Mouse (Mus musculus): ENCODE data around the gene Trpv2. TPM values are rescaled to one million over a fixed set of nuclear protein-coding genes. Genes with fewer than 3 reads are reported as not detected.
A peak's percentile ranks its signal among the peaks of the same experiment; 100 is the strongest.

Trpv2 gene
- 4.1 and 4.4 TPM in 2 replicates for polyA plus RNA-seq (2014; fragmentation: Nextera tagmentation; extraction: Ambion mirVana)

DNA sequence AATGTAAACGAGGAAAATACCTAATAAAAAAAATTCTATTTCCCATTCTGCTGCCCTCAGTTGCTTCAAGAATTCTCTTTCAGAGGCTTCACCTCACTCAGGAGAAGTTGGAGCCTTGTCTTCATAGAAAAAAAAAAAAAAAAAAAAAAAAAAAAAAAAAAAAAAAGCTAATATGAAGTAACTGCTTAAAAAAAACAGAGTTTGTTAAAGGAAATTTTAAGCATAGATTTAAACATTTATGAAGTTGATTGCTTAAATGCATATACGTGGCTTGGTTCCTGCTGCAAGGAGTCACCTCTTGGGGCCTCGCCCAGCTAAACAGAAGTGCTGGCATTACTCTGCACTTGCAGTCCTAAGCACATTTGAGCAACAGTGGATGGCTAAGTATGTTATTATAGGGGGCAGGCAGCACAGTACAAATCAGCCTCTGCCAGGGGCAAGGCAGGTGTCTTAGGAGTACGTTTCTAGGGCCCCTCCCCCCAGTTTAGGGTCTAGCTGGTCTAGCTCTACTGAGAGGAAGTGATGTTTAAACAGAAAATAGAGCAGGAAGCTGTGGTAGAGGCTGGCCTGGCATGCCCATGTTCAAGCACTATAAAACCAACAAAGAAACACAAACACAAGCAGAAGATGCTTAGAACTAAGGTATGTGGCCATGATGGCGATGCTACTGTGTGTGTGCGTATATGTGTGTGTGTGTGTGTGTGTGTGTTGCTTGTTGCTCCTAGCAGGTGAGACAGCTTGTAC lies at the start of gene Trpv2:
Gene Trpv2 (plus strand): TSS at position 528 of the 744 bp plus-strand sequence.
- Histone ChIP-seq H3K4me2 (peak within 1 kb of the TSS; percentile 99), H3K27ac (ENCODE audit: low read depth, low read length) (no peak within 1 kb of the TSS), H3K4me3 (ENCODE audit: low read depth, low read length) (peak within 1 kb of the TSS; percentile 63), H3K9me3 (replicated peaks; ENCODE audit: control insufficient read depth, low read length) (no peaks in the 10 kb centered on the region), H3K27me3 (ENCODE audit: control insufficient read depth, insufficient read depth, low read length) (0 out of 2 replicates have a peak, but pooled peaks cover 3% of the 10 kb centered on the region), H3K9ac (ENCODE audit: low read depth, low read length) (no peak within 1 kb of the TSS), H3K4me1 (ENCODE audit: control insufficient read depth, insufficient read depth, low read length) (peaks cover 8% of the 10 kb centered on the region; the same call in 1 of the 2 replicates), H3K36me3 (ENCODE audit: control insufficient read depth, insufficient read depth, low read length) (no peaks in the 10 kb centered on the region)
- 67% methylated on average over 6 of the region's 6 CpGs for WGBS (ENCODE audit: insufficient replicate concordance)
- ATAC-seq (replicated peaks; ENCODE audit: insufficient number of reproducible peaks, low FRiP score, low TSS enrichment) = no peak

DNA sequence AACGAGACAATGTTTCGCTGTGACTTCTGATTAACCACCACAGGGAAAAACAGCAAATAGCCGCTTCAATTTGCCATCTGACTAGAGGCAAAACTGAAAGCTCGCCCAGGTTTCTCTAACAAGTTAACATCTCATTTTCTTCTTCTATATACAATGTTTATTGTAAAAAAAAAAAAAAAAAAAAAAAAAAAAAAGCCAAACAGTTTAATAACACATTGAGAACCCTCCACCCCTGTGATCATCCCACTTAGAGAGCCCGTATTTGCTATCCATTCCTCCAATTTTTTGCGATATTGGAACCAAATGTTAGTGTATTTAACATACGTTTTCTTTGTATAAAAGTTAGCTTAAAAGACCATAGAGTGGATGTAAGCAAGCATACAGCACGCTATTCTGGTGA lies 37.2 kb upstream of the Trpv2 start:
- H3K4me2 ChIP-seq = no peak overlapping the region
- WGBS (ENCODE audit: insufficient replicate concordance) = 84% methylated on average over 8 of the region's 8 CpGs

DNA sequence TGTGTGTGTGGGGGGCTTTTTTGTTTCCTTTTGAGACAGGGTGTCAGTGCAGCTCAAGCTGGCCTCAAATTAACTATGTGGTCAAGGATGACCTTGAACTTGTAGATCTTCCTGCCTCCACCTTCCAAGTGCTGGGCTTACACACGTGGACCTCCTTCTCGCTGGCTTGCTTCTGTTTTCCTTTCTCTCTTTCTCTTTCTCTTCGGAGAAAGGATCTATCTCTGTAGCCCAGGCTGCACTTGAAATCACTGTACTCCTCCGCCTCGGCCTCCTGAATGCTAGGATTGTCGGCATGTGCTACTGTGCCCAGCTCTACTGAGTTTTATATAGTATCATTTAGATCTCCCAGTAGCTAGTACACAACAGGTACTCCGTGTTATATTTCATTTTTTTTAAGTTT lies 36.7 kb upstream of the Trpv2 start:
- H3K4me1 ChIP-seq (ENCODE audit: control insufficient read depth, insufficient read depth, low read length) = no peaks in the 10 kb centered on the region
- H3K4me3 ChIP-seq (ENCODE audit: low read depth, low read length) = no peak overlapping the region
- H3K27ac ChIP-seq (ENCODE audit: low read depth, low read length) = no peak overlapping the region
- no peak overlapping the region for H3K9ac ChIP-seq (ENCODE audit: low read depth, low read length)
- no peaks in the 10 kb centered on the region for H3K36me3 ChIP-seq (ENCODE audit: control insufficient read depth, insufficient read depth, low read length)
- no peaks in the 10 kb centered on the region for H3K9me3 ChIP-seq (replicated peaks; ENCODE audit: control insufficient read depth, low read length)
- H3K4me2 ChIP-seq = peak overlapping the region; percentile 37
- H3K27me3 ChIP-seq (ENCODE audit: control insufficient read depth, insufficient read depth, low read length) = peaks cover 13% of the 10 kb centered on the region; the same call in 1 of the 2 replicates
- ATAC-seq (replicated peaks; ENCODE audit: insufficient number of reproducible peaks, low FRiP score, low TSS enrichment) = no peak
- WGBS (ENCODE audit: insufficient replicate concordance) = 38% methylated on average over 7 of the region's 7 CpGs

More for the DNA sequence above, 37.2 kb upstream of the Trpv2 start:
- no peak for ATAC-seq (replicated peaks; ENCODE audit: insufficient number of reproducible peaks, low FRiP score, low TSS enrichment)
- Histone ChIP-seq H3K36me3 (ENCODE audit: control insufficient read depth, insufficient read depth, low read length) (no peaks in the 10 kb centered on the region), H3K27ac (ENCODE audit: low read depth, low read length) (no peak overlapping the region), H3K4me3 (ENCODE audit: low read depth, low read length) (no peak overlapping the region), H3K4me1 (ENCODE audit: control insufficient read depth, insufficient read depth, low read length) (no peaks in the 10 kb centered on the region), H3K9ac (ENCODE audit: low read depth, low read length) (no peak overlapping the region), H3K9me3 (replicated peaks; ENCODE audit: control insufficient read depth, low read length) (no peaks in the 10 kb centered on the region), H3K27me3 (ENCODE audit: control insufficient read depth, insufficient read depth, low read length) (peaks cover 13% of the 10 kb centered on the region; the same call in 1 of the 2 replicates)

DNA sequence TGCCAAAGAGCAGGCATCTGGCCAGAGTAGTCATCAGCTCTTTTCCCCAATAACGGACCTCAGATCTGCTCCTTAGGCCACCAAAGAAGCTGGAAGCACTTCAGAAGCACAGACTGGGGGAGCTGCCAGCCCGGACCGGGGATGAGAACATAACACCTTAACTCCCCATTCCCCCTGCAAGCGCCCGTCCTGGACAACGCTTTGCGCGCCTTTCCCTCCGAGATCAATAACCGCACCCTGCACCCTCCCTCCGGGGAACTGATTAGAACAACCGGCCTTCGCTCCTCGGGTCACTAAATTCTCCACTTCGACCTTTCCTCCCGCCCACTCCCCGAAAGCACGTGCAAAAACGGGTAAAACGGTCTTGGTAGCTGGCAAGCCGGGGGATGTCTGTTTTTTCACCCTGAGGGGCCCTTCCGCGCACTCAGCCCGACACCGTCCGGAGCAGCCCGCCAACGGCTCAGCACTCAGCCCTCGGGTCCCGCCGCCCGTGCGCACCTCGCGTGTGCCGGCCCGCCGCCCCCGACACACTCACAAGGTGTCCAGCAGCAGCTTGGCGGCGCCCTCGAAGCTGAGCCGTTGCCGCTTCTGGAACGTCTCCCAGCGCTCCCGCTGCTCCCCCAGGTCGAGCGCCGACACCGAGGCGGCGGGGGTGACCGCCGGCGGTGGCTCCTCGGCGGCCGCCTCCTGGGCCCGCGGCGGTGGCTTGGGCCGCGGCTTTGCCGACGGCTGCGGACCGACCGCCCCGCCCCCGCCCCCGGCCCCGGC lies 35.8 kb upstream of the Trpv2 start:
- WGBS (ENCODE audit: insufficient replicate concordance) = under 1% methylated on average over 68 of the region's 73 CpGs
- no peaks in the 10 kb centered on the region for H3K36me3 ChIP-seq (ENCODE audit: control insufficient read depth, insufficient read depth, low read length)
- peak; percentile 71 for ATAC-seq (replicated peaks; ENCODE audit: insufficient number of reproducible peaks, low FRiP score, low TSS enrichment)

DNA sequence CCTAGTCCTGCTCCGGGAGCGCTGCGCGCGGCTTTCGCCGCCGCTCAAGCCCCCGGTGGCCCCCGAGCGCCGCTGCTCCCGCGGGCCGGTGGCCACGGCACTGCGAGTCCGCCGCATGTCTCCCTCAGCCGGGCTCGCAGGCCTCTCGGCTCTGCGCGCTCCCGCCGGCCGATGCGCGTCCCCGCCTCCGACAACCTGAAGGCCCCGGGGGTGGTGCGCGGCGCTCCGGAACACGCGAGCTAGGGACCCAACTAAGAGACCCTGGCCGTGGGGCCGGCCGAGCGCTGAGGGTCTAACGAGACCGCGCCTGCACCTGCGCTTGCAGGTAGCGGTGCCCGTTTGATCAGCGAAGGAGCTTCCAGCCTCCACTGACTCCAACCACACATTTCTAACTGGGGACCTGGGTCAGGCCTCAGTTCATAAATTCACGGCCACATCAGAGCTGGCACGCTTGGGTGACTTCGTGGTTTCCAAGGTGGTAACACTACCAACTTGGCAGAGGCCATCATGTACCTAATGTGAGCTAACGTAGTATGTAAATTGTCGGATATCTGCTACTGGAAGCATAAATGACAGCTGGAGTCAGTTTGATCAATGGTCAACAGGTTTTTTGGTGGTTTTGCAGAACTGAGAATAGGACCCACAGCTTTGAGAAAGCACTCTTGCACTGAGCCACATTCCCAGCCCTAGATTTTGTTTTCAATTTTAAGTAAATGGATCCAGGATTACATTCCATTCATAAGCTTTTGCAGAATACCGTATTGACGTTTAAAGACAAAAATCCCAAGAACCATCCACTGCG lies 35.0 kb upstream of the Trpv2 start, which contains the start of gene Cenpv:
Gene Cenpv (minus strand): TSS at position 173 of the 802 bp plus-strand sequence.
- Histone ChIP-seq H3K27ac (ENCODE audit: low read depth, low read length) (no peak within 1 kb of the TSS), H3K36me3 (ENCODE audit: control insufficient read depth, insufficient read depth, low read length) (no peaks in the 10 kb centered on the region), H3K9ac (ENCODE audit: low read depth, low read length) (peak within 1 kb of the TSS; percentile 92), H3K4me2 (peak within 1 kb of the TSS; percentile 93), H3K4me3 (ENCODE audit: low read depth, low read length) (peak within 1 kb of the TSS; percentile 69), H3K27me3 (ENCODE audit: control insufficient read depth, insufficient read depth, low read length) (peaks cover 13% of the 10 kb centered on the region; the same call in 1 of the 2 replicates), H3K9me3 (replicated peaks; ENCODE audit: control insufficient read depth, low read length) (no peaks in the 10 kb centered on the region), H3K4me1 (ENCODE audit: control insufficient read depth, insufficient read depth, low read length) (no peaks in the 10 kb centered on the region)
- 6% methylated on average over 55 of the region's 57 CpGs for WGBS (ENCODE audit: insufficient replicate concordance)
- ATAC-seq (replicated peaks; ENCODE audit: insufficient number of reproducible peaks, low FRiP score, low TSS enrichment) = peak; percentile 33; the same call in 1 of the 2 replicates

More for the DNA sequence above, 35.8 kb upstream of the Trpv2 start:
- H3K4me3 ChIP-seq (ENCODE audit: low read depth, low read length) = peak overlapping the region; percentile 69
- peaks cover 13% of the 10 kb centered on the region; the same call in 1 of the 2 replicates for H3K27me3 ChIP-seq (ENCODE audit: control insufficient read depth, insufficient read depth, low read length)
- no peaks in the 10 kb centered on the region for H3K9me3 ChIP-seq (replicated peaks; ENCODE audit: control insufficient read depth, low read length)
- H3K4me1 ChIP-seq (ENCODE audit: control insufficient read depth, insufficient read depth, low read length) = no peaks in the 10 kb centered on the region
- H3K9ac ChIP-seq (ENCODE audit: low read depth, low read length) = peak overlapping the region; percentile 92
- no peak overlapping the region for H3K27ac ChIP-seq (ENCODE audit: low read depth, low read length)
- peak overlapping the region; percentile 93 for H3K4me2 ChIP-seq

DNA sequence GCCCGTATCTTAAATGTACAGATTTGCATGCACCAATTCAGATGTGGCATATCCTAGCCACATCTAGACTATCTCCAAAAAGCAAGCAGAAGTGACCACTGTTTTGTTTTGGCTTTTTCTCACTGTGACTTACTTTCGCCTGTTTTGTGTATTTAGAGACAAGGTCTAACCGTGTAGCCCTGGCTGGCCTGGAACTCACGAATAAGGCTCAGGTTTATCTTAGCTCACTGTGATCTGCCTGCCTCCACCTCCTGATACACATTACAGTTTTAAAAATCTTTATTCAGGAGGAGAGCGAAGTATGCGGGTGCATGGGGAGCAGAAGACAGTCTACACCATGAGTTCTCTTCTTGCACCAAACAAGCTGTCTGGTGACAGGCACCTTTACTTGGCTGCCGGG lies 34.1 kb upstream of the Trpv2 start:
- Histone ChIP-seq H3K36me3 (ENCODE audit: control insufficient read depth, insufficient read depth, low read length) (no peaks in the 10 kb centered on the region), H3K27me3 (ENCODE audit: control insufficient read depth, insufficient read depth, low read length) (peaks cover 13% of the 10 kb centered on the region; the same call in 1 of the 2 replicates), H3K4me3 (ENCODE audit: low read depth, low read length) (no peak overlapping the region), H3K9me3 (replicated peaks; ENCODE audit: control insufficient read depth, low read length) (no peaks in the 10 kb centered on the region), H3K4me2 (no peak overlapping the region), H3K27ac (ENCODE audit: low read depth, low read length) (no peak overlapping the region), H3K4me1 (ENCODE audit: control insufficient read depth, insufficient read depth, low read length) (no peaks in the 10 kb centered on the region), H3K9ac (ENCODE audit: low read depth, low read length) (no peak overlapping the region)
- ATAC-seq (replicated peaks; ENCODE audit: insufficient number of reproducible peaks, low FRiP score, low TSS enrichment) = no peak
- WGBS (ENCODE audit: insufficient replicate concordance) = 76% methylated on average over 7 of the region's 7 CpGs

DNA sequence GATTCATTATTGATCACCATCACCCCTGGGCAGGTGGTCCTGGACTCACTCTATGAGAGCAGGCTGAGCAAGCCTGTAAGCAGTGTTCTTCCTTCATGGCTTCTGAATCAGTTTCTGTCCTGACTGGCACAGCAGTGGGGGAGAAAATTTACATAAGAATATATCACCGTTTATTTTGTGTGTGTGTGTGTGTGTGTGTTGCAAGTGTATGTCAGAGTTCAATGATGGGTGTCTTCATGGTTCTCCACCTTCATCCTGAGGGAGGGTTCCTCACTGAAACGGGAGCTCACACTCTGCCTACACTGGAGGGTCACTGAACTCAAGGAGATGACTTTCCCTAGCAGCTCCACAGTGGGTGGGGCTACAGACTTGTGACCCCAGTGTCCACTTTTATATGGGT lies 33.3 kb upstream of the Trpv2 start:
- peaks cover 13% of the 10 kb centered on the region; the same call in 1 of the 2 replicates for H3K27me3 ChIP-seq (ENCODE audit: control insufficient read depth, insufficient read depth, low read length)
- no peak overlapping the region for H3K4me2 ChIP-seq
- no peak overlapping the region for H3K27ac ChIP-seq (ENCODE audit: low read depth, low read length)
- no peak for ATAC-seq (replicated peaks; ENCODE audit: insufficient number of reproducible peaks, low FRiP score, low TSS enrichment)
- H3K36me3 ChIP-seq (ENCODE audit: control insufficient read depth, insufficient read depth, low read length) = no peaks in the 10 kb centered on the region
- H3K9ac ChIP-seq (ENCODE audit: low read depth, low read length) = no peak overlapping the region
- no peaks in the 10 kb centered on the region for H3K9me3 ChIP-seq (replicated peaks; ENCODE audit: control insufficient read depth, low read length)
- no peak overlapping the region for H3K4me3 ChIP-seq (ENCODE audit: low read depth, low read length)
- no peaks in the 10 kb centered on the region for H3K4me1 ChIP-seq (ENCODE audit: control insufficient read depth, insufficient read depth, low read length)
- WGBS (ENCODE audit: insufficient replicate concordance) = 65% methylated on average over 2 of the region's 2 CpGs

DNA sequence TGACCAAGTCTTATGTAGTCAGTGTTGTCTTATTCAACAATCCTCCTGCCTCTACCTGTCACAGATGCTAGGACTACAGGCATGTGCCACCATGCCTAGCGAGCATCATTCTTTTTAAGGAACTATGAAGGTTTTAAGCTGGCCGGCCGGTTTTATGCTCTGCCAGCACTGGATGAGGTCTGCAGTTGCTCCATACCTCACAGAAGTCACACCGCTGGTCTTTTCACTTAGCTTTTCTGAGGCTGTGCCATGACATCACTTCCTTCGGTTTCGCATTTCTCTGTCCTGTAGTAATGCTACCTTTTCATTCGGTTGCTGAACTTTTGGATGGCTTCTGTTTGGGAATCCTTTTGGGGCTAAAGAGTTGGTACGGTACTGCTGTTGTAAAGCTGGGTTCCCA lies 32.7 kb upstream of the Trpv2 start:
- no peak overlapping the region for H3K4me3 ChIP-seq (ENCODE audit: low read depth, low read length)
- no peaks in the 10 kb centered on the region for H3K36me3 ChIP-seq (ENCODE audit: control insufficient read depth, insufficient read depth, low read length)
- no peak overlapping the region for H3K4me2 ChIP-seq
- H3K4me1 ChIP-seq (ENCODE audit: control insufficient read depth, insufficient read depth, low read length) = no peaks in the 10 kb centered on the region
- 73% methylated on average over 8 of the region's 8 CpGs for WGBS (ENCODE audit: insufficient replicate concordance)
- H3K9me3 ChIP-seq (replicated peaks; ENCODE audit: control insufficient read depth, low read length) = no peaks in the 10 kb centered on the region
- no peak overlapping the region for H3K9ac ChIP-seq (ENCODE audit: low read depth, low read length)
- no peak for ATAC-seq (replicated peaks; ENCODE audit: insufficient number of reproducible peaks, low FRiP score, low TSS enrichment)
- no peak overlapping the region for H3K27ac ChIP-seq (ENCODE audit: low read depth, low read length)
- peaks cover 13% of the 10 kb centered on the region; the same call in 1 of the 2 replicates for H3K27me3 ChIP-seq (ENCODE audit: control insufficient read depth, insufficient read depth, low read length)
